Mouse (Mus musculus): Measurements from ENCODE around the gene Rhobtb3. TPM values are rescaled to one million over a fixed set of nuclear protein-coding genes. Genes with fewer than 3 reads are reported as not detected.
A peak's percentile ranks its signal among the peaks of the same experiment; 100 is the strongest.

Rhobtb3 gene
- polyA plus RNA-seq, 1 experiment from 2014 or later, result 71.1 TPM

- DNase-seq (ENCODE audit: low spot score, missing footprints) (no peak), ATAC-seq (ENCODE audit: low FRiP score) (peak; percentile 50)
- Histone ChIP-seq H3K36me3 (ENCODE audit: control insufficient read depth, insufficient read depth, low read length) (no peaks in the 10 kb centered on the region), H3K9ac (ENCODE audit: low read length) (no peak overlapping the region), H3K4me2 (no peak overlapping the region), H3K9me3 (ENCODE audit: control insufficient read depth, low read length) (no peaks in the 10 kb centered on the region), H3K4me1 (ENCODE audit: control insufficient read depth, insufficient read depth, low read length) (no peaks in the 10 kb centered on the region), H3K4me3 (ENCODE audit: low read depth, low read length) (no peak overlapping the region), H3K27me3 (ENCODE audit: control insufficient read depth, insufficient read depth, low read length) (no peaks in the 10 kb centered on the region), H3K27ac (ENCODE audit: low read depth, low read length) (no peak overlapping the region)
Measured at GRCm38 (mm10) chr13:75955357-75955992, 11.8 kb upstream of the Rhobtb3 start.

- no peaks in the 10 kb centered on the region for H3K9me3 ChIP-seq (ENCODE audit: control insufficient read depth, low read length)
- H3K9ac ChIP-seq (ENCODE audit: low read length), result no peak overlapping the region
- no peak overlapping the region for H3K27ac ChIP-seq (ENCODE audit: low read depth, low read length)
- H3K36me3 ChIP-seq (ENCODE audit: control insufficient read depth, insufficient read depth, low read length), result no peaks in the 10 kb centered on the region
- H3K4me2 ChIP-seq, result no peak overlapping the region
- H3K4me1 ChIP-seq (ENCODE audit: control insufficient read depth, insufficient read depth, low read length), result no peaks in the 10 kb centered on the region
- peak; percentile 77 for DNase-seq (ENCODE audit: low spot score, missing footprints)
- H3K27me3 ChIP-seq (ENCODE audit: control insufficient read depth, insufficient read depth, low read length), result no peaks in the 10 kb centered on the region
- no peak overlapping the region for H3K4me3 ChIP-seq (ENCODE audit: low read depth, low read length)
- ATAC-seq (ENCODE audit: low FRiP score), result no peak
- WGBS, result 62% methylated on average over 1 of the region's 1 CpGs
Measured at GRCm38 (mm10) chr13:75950295-75950694, 6.6 kb upstream of the Rhobtb3 start.

- peak overlapping the region; percentile 99 for H3K27ac ChIP-seq (ENCODE audit: low read depth, low read length)
- DNase-seq (ENCODE audit: low spot score, missing footprints), result peak; percentile 93
Measured at GRCm38 (mm10) chr13:75944044-75944820, 507 bp upstream of the Rhobtb3 start.

GRCm38 (mm10) chr13:75942731-75943130 lies 994 bp downstream of the Rhobtb3 start:
- DNase-seq (ENCODE audit: low spot score, missing footprints) (peak; percentile 95), ATAC-seq (ENCODE audit: low FRiP score) (peak; percentile 36)
- H3K4me1 ChIP-seq (ENCODE audit: control insufficient read depth, insufficient read depth, low read length), result peaks cover 11% of the 10 kb centered on the region
- WGBS, result under 1% methylated on average over 6 of the region's 6 CpGs
- H3K4me3 ChIP-seq (ENCODE audit: low read depth, low read length), result peak overlapping the region; percentile 79
- peak overlapping the region; percentile 54 for H3K4me2 ChIP-seq
- H3K27me3 ChIP-seq (ENCODE audit: control insufficient read depth, insufficient read depth, low read length), result no peaks in the 10 kb centered on the region
- H3K36me3 ChIP-seq (ENCODE audit: control insufficient read depth, insufficient read depth, low read length), result peaks cover 8% of the 10 kb centered on the region
- peak overlapping the region; percentile 96 for H3K9ac ChIP-seq (ENCODE audit: low read length)
- no peaks in the 10 kb centered on the region for H3K9me3 ChIP-seq (ENCODE audit: control insufficient read depth, low read length)
- H3K27ac ChIP-seq (ENCODE audit: low read depth, low read length), result peak overlapping the region; percentile 99

More at GRCm38 (mm10) chr13:75944044-75944820, 507 bp upstream of the Rhobtb3 start:
- H3K4me1 ChIP-seq (ENCODE audit: control insufficient read depth, insufficient read depth, low read length), result peaks cover 11% of the 10 kb centered on the region
- peak overlapping the region; percentile 79 for H3K4me3 ChIP-seq (ENCODE audit: low read depth, low read length)
- H3K36me3 ChIP-seq (ENCODE audit: control insufficient read depth, insufficient read depth, low read length), result no peaks in the 10 kb centered on the region
- peak overlapping the region; percentile 54 for H3K4me2 ChIP-seq
- no peaks in the 10 kb centered on the region for H3K27me3 ChIP-seq (ENCODE audit: control insufficient read depth, insufficient read depth, low read length)
- H3K9me3 ChIP-seq (ENCODE audit: control insufficient read depth, low read length), result no peaks in the 10 kb centered on the region
- H3K9ac ChIP-seq (ENCODE audit: low read length), result peak overlapping the region; percentile 96
- ATAC-seq (ENCODE audit: low FRiP score), result peak; percentile 30; the same call in 1 of the 2 replicates
- 2% methylated on average over 7 of the region's 7 CpGs for WGBS

- Histone ChIP-seq H3K27ac (ENCODE audit: low read depth, low read length) (no peak overlapping the region), H3K4me3 (ENCODE audit: low read depth, low read length) (peak overlapping the region; percentile 4; the same call in 1 of the 2 replicates), H3K4me2 (peak overlapping the region; percentile 35), H3K4me1 (ENCODE audit: control insufficient read depth, insufficient read depth, low read length) (peaks cover 11% of the 10 kb centered on the region), H3K9me3 (ENCODE audit: control insufficient read depth, low read length) (no peaks in the 10 kb centered on the region), H3K9ac (ENCODE audit: low read length) (no peak overlapping the region), H3K36me3 (ENCODE audit: control insufficient read depth, insufficient read depth, low read length) (peaks cover 10% of the 10 kb centered on the region), H3K27me3 (ENCODE audit: control insufficient read depth, insufficient read depth, low read length) (no peaks in the 10 kb centered on the region)
- DNase-seq (ENCODE audit: low spot score, missing footprints) (peak; percentile 88), ATAC-seq (ENCODE audit: low FRiP score) (no peak)
- WGBS, result 64% methylated on average over 5 of the region's 5 CpGs
Measured at GRCm38 (mm10) chr13:75941518-75942295, 2.0 kb downstream of the Rhobtb3 start.

GRCm38 (mm10) chr13:75940791-75941517 lies 2.8 kb downstream of the Rhobtb3 start:
- no peak overlapping the region for H3K27ac ChIP-seq (ENCODE audit: low read depth, low read length)
- H3K4me3 ChIP-seq (ENCODE audit: low read depth, low read length), result peak overlapping the region; percentile 4; the same call in 1 of the 2 replicates
- ATAC-seq (ENCODE audit: low FRiP score) (no peak), DNase-seq (ENCODE audit: low spot score, missing footprints) (no peak)
- peaks cover 10% of the 10 kb centered on the region for H3K36me3 ChIP-seq (ENCODE audit: control insufficient read depth, insufficient read depth, low read length)
- peak overlapping the region; percentile 35 for H3K4me2 ChIP-seq
- H3K4me1 ChIP-seq (ENCODE audit: control insufficient read depth, insufficient read depth, low read length), result peaks cover 11% of the 10 kb centered on the region
- WGBS, result 98% methylated on average over 2 of the region's 2 CpGs
- no peaks in the 10 kb centered on the region for H3K27me3 ChIP-seq (ENCODE audit: control insufficient read depth, insufficient read depth, low read length)
- H3K9me3 ChIP-seq (ENCODE audit: control insufficient read depth, low read length), result no peaks in the 10 kb centered on the region
- H3K9ac ChIP-seq (ENCODE audit: low read length), result no peak overlapping the region

GRCm38 (mm10) chr13:75938866-75939265 lies 4.9 kb downstream of the Rhobtb3 start:
- Histone ChIP-seq H3K27ac (ENCODE audit: low read depth, low read length) (no peak overlapping the region), H3K4me3 (ENCODE audit: low read depth, low read length) (no peak overlapping the region), H3K4me2 (no peak overlapping the region), H3K9ac (ENCODE audit: low read length) (no peak overlapping the region), H3K4me1 (ENCODE audit: control insufficient read depth, insufficient read depth, low read length) (peaks cover 6% of the 10 kb centered on the region), H3K9me3 (ENCODE audit: control insufficient read depth, low read length) (no peaks in the 10 kb centered on the region), H3K27me3 (ENCODE audit: control insufficient read depth, insufficient read depth, low read length) (no peaks in the 10 kb centered on the region), H3K36me3 (ENCODE audit: control insufficient read depth, insufficient read depth, low read length) (peaks cover 10% of the 10 kb centered on the region)
- ATAC-seq (ENCODE audit: low FRiP score) (no peak), DNase-seq (ENCODE audit: low spot score, missing footprints) (peak; percentile 47)
- 97% methylated on average over 5 of the region's 5 CpGs for WGBS

GRCm38 (mm10) chr13:75933287-75933686 lies 10.4 kb downstream of the Rhobtb3 start:
- Histone ChIP-seq H3K9me3 (ENCODE audit: control insufficient read depth, low read length) (no peaks in the 10 kb centered on the region), H3K4me2 (no peak overlapping the region), H3K9ac (ENCODE audit: low read length) (no peak overlapping the region), H3K36me3 (ENCODE audit: control insufficient read depth, insufficient read depth, low read length) (peaks cover 10% of the 10 kb centered on the region), H3K27me3 (ENCODE audit: control insufficient read depth, insufficient read depth, low read length) (no peaks in the 10 kb centered on the region), H3K27ac (ENCODE audit: low read depth, low read length) (no peak overlapping the region), H3K4me1 (ENCODE audit: control insufficient read depth, insufficient read depth, low read length) (no peaks in the 10 kb centered on the region), H3K4me3 (ENCODE audit: low read depth, low read length) (no peak overlapping the region)
- ATAC-seq (ENCODE audit: low FRiP score) (no peak), DNase-seq (ENCODE audit: low spot score, missing footprints) (peak; percentile 73)
- 95% methylated on average over 1 of the region's 1 CpGs for WGBS
